Mouse (Mus musculus): ENCODE measurements around the gene Gm6034. TPM values are rescaled to one million over a fixed set of nuclear protein-coding genes. Genes with fewer than 3 reads are reported as not detected.
A peak's percentile ranks its signal among the peaks of the same experiment; 100 is the strongest.
"Not testable (repeated sequence)": the region's sequence is repeated elsewhere in the genome, so short reads cannot be mapped to it uniquely, and the experiment has no call there.

The Gm6034 gene
- polyA plus RNA-seq (2016; fragmentation: Nextera tagmentation; extraction: Ambion mirVana) = not detected in 2 replicates

DNA sequence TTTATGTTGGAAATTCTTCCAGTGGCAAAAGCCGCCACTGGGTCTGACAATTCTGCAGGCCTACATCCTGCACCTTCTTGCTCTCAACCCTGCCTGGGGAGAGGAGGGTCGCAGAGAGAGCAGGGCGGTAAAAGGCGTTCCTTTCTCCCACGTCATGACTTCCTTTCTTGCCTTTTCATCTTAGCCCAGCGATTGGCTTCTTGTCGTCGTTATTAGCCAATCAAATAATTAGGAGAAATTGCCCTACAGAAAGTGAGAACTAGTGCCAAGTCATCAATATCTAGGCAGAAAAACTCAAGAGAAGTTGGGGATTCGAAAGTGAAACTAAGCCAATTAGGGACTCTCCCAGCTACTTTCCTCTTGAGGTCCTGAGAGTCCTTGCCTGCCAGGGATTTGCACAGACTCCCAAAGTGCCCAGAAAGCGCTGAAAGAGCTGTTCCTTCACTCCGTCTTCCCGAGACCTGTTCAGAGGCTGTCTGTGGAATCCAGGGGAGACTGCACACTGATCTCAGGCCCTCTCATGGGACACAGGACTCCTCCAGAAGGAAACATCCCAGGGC is at the start of gene Gm6034, which contains the start of gene H2-T22:
Gm6034 (plus strand) TSS at position 352 of the 560 bp plus-strand sequence.
H2-T22 (minus strand) TSS at position 138 of the 560 bp plus-strand sequence.
- WGBS = 3% methylated on average over 12 of the region's 12 CpGs
- peak within 1 kb of the TSS; percentile 50 for H3K4me3 ChIP-seq
- not testable (repeated sequence) for H3K9me3 ChIP-seq, H3K27ac ChIP-seq, H3K36me3 ChIP-seq
- peak; percentile 65 for DNase-seq (ENCODE audit: low spot score)
- peaks cover 13% of the 10 kb centered on the region for H3K4me1 ChIP-seq (replicated peaks)
- H3K27me3 ChIP-seq (ENCODE audit: insufficient read depth, poor library complexity, severe bottlenecking) = peaks cover 21% of the 10 kb centered on the region

DNA sequence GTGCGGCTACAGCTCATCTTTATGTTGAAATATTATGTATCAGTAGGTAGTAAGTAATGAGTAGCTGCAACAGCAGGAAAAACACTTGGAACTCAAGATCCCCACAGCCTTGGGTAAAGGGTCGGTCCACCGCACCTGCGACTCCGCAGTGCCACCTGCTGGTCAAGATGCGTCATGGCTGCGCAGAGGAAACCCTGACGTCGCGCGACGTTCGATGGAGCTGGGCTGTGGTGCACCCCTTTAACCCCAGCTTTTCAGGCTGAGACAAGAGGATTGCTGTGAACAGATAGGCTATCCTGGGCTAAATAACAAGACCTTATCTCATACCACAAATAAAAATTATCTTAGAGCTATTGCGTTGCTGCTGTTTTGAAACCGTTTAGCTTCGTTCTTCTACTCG is 49.1 kb upstream of the Gm6034 start:
- peak; percentile 87 for DNase-seq (ENCODE audit: low spot score)
- Histone ChIP-seq H3K9me3 (no peaks in the 10 kb centered on the region), H3K4me3 (peak overlapping the region; percentile 39; the same call in 1 of the 2 replicates), H3K4me1 (replicated peaks) (peaks cover 18% of the 10 kb centered on the region), H3K27ac (no peak overlapping the region), H3K27me3 (ENCODE audit: insufficient read depth, poor library complexity, severe bottlenecking) (no peaks in the 10 kb centered on the region), H3K36me3 (peaks cover 14% of the 10 kb centered on the region)
- WGBS = 7% methylated on average over 17 of the region's 17 CpGs

DNA sequence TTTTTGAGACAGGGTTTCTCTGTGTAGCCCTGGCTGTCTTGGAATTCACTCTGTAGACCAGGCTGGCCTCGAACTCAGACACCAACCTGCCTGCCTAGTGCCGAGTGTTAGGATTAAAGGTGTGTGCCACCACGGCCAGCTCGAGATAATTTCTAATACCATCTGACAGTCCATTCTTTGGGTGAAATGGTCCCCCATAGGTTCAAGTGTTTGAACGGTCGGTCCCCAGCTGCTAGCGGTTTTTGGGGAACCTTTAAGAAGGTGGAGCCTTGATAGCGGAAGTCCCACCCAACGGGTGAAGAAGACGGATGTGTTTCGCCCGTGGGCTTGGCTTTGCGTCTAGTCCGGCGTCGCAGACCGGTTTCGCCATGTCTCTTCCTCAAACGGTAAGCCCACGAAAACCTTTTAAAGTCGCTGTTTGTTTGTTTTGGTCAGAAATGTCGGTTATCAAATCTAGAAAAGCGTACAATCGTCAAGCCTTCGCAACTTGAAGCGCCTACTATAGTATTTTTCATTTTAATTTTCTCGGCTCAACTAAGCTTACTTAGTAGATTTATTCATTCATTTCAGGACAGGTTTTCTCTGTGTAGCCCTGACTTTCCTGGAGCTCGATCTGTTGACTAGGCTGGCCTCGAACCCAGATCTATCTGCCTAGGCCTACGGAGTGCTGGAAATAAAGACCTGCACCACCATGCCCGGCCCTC is 48.4 kb upstream of the Gm6034 start:
- H3K4me1 ChIP-seq (replicated peaks) = peaks cover 18% of the 10 kb centered on the region
- H3K4me3 ChIP-seq = peak overlapping the region; percentile 63
- DNase-seq (ENCODE audit: low spot score) = peak; percentile 76
- peaks cover 8% of the 10 kb centered on the region for H3K36me3 ChIP-seq
- H3K27ac ChIP-seq = peak overlapping the region; percentile 81
- 4% methylated on average over 31 of the region's 31 CpGs for WGBS
- H3K9me3 ChIP-seq = no peaks in the 10 kb centered on the region
- H3K27me3 ChIP-seq (ENCODE audit: insufficient read depth, poor library complexity, severe bottlenecking) = no peaks in the 10 kb centered on the region

DNA sequence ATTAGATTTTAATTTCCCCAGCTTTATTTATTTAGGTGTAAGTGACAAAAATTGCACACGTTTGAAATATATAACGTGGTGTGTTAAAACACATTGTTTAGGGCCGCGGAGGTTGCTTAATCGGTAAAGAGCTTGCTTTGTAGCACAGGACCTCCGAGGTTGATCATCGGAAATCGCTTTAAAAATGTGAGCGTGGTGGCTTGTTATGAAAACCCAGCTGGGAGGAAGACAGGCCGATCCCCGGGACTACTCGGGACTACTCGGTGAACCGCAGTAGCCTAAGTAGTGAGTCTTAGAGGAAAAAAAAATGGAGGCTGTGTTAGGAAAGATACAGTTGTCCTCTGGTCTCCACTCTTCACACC is 47.9 kb upstream of the Gm6034 start:
- no peaks in the 10 kb centered on the region for H3K9me3 ChIP-seq
- peak overlapping the region; percentile 63 for H3K4me3 ChIP-seq
- H3K27ac ChIP-seq = peak overlapping the region; percentile 81
- 5% methylated on average over 14 of the region's 14 CpGs for WGBS
- H3K4me1 ChIP-seq (replicated peaks) = peaks cover 18% of the 10 kb centered on the region
- H3K27me3 ChIP-seq (ENCODE audit: insufficient read depth, poor library complexity, severe bottlenecking) = no peaks in the 10 kb centered on the region
- DNase-seq (ENCODE audit: low spot score) = peak; percentile 20
- peaks cover 2% of the 10 kb centered on the region for H3K36me3 ChIP-seq

DNA sequence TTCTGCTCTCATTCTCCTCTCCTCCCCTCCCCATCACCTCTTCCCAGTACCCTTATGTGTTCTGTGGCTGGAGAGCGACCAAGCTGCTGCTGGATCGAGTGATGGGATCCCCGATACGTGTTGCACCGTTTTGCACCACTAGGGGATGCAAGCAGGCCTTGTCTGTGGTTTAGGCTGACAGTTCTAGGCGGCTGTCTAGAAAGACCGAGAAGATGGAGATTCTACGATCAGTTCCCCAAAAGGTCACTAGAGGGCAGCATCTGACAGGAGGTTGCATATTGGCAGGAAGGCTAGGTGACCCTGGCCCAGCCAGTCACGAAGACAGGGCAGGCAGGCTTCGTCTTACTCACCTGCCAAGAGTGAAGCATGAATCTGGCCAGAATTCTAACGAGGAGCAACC is 45.8 kb upstream of the Gm6034 start:
- Histone ChIP-seq H3K4me1 (replicated peaks) (peaks cover 18% of the 10 kb centered on the region), H3K4me3 (no peak overlapping the region), H3K27ac (no peak overlapping the region), H3K9me3 (peaks cover 3% of the 10 kb centered on the region; the same call in 1 of the 2 replicates), H3K27me3 (ENCODE audit: insufficient read depth, poor library complexity, severe bottlenecking) (no peaks in the 10 kb centered on the region), H3K36me3 (peaks cover 3% of the 10 kb centered on the region; the same call in 1 of the 2 replicates)
- DNase-seq (ENCODE audit: low spot score) = peak; percentile 93
- WGBS = 6% methylated on average over 11 of the region's 11 CpGs

DNA sequence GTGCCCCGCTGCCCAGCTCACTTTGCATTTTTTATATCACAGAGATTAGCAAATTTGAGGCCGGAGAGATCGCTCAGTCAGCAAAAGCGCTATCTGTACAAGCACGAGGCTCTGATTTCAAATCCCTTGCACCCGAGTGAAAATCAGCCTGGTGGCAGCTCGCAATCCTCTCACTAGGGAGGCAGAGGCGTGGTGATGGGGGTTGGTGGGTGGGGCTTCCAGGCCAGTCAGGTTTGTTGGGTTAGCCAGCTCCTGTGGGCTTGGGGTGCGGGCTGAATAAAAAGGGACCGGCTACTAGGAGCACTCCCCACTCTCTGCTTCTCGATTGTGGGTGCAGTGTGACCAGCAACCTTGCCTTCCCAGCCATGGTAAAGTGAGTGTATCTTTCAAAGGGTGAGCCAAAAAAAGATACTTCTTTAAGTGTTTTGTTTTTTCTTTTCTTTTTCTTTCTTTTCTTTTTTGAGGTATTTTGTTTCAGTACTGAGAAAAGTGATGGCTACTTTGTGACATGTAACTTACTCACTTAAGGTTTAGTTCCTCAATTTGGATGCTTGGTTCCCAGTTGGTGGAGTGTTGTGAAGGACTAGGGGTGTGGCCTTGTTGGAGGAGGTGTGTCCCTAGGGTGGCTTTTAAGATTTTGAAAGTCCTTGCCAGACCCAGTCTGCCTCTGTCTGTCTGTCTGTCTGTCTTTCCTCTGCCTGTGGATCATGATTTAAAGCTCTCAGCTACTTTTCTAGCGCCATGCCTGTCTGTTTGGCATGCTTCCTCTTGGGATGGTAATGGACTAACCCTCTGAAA is 44.8 kb upstream of the Gm6034 start:
- peaks cover 3% of the 10 kb centered on the region; the same call in 1 of the 2 replicates for H3K36me3 ChIP-seq
- 62% methylated on average over 12 of the region's 12 CpGs for WGBS

DNA sequence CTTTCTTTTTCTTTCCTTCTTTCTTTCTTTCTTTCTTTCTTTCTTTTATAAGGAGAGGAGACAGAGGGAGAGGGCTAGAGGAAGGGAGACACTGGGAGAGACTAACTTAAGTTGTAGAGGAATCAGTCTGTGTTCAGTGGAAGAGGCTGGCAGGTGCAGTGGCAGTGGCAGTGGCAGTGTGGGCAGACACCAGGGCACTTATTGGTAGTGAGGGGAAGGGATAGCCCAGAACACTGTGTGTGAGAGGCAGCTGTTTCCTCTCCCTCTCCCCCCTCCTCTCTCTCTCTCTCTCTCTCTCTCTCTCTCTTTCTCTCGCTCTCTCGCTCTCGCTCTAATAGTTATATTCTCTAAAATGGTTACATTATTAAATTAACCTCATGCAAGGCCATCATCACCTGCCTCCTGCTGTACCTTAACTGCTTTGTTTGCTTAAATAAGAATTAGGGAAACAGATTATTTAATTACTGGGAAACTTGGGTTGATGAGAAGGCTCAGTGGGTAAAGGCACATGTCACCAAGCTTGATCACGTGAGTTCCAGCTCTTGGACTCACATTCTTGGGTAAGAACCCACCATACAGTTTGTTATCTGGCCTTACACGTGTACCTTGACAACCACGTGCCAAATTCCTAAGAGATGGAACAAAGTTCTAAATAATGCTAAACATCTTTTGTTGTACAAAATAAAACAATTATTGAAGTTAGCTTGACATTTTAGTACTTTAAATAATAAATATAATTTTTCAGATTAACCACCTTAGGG is 44.0 kb upstream of the Gm6034 start:
- WGBS = 88% methylated on average over 6 of the region's 6 CpGs
- peaks cover 4% of the 10 kb centered on the region; the same call in 1 of the 2 replicates for H3K9me3 ChIP-seq
- no peaks in the 10 kb centered on the region for H3K27me3 ChIP-seq (ENCODE audit: insufficient read depth, poor library complexity, severe bottlenecking)
- no peak overlapping the region for H3K27ac ChIP-seq
- no peak overlapping the region for H3K4me3 ChIP-seq
- H3K4me1 ChIP-seq (replicated peaks) = peaks cover 18% of the 10 kb centered on the region
- peaks cover 7% of the 10 kb centered on the region; the same call in 1 of the 2 replicates for H3K36me3 ChIP-seq
- DNase-seq (ENCODE audit: low spot score) = no peak

More for the DNA sequence above, 44.8 kb upstream of the Gm6034 start:
- H3K4me3 ChIP-seq = no peak overlapping the region
- H3K9me3 ChIP-seq = peaks cover 4% of the 10 kb centered on the region; the same call in 1 of the 2 replicates
- H3K27me3 ChIP-seq (ENCODE audit: insufficient read depth, poor library complexity, severe bottlenecking) = no peaks in the 10 kb centered on the region
- DNase-seq (ENCODE audit: low spot score) = no peak
- no peak overlapping the region for H3K27ac ChIP-seq
- H3K4me1 ChIP-seq (replicated peaks) = peaks cover 18% of the 10 kb centered on the region

DNA sequence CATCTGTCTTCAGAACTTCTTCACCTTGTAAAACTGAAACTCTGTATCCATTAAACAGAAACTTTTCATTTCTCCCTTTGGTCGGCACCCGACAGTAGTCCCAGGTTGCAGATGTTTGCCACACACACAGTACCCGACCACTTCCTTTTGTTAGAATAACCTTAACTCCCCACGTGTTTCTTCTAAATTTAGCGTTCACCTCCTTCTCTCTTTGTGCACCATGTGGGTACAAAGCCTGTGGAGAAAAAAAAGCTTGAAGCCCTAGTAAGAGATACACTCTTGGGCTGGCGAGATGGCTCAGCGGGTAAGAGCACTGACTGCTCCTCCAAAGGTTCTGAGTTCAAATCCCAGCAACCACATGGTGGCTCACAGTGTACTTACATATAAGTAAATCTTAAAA is 43.4 kb upstream of the Gm6034 start:
- Histone ChIP-seq H3K27ac (no peak overlapping the region), H3K4me1 (replicated peaks) (peaks cover 18% of the 10 kb centered on the region), H3K9me3 (peaks cover 4% of the 10 kb centered on the region; the same call in 1 of the 2 replicates), H3K4me3 (no peak overlapping the region), H3K27me3 (ENCODE audit: insufficient read depth, poor library complexity, severe bottlenecking) (no peaks in the 10 kb centered on the region), H3K36me3 (peaks cover 7% of the 10 kb centered on the region; the same call in 1 of the 2 replicates)
- no peak for DNase-seq (ENCODE audit: low spot score)
- 92% methylated on average over 7 of the region's 7 CpGs for WGBS

DNA sequence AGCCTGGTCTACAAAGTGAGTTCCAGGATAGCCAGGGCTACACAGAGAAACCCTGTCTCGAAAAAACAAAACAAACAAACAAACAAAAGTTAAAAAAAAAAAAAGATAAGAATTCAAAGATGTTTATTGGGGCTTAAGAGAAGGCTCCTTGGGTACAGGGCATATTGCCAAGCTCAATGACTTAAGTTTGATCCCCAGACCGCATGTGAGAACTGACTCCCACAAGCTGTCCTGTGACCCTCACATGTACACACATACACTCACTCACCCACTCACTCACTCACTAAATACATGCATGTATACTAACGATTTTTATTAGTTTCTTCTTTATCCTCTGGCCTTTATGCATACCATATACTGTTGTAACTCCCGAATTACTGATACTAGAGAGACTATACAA is 42.4 kb upstream of the Gm6034 start:
- Histone ChIP-seq H3K36me3 (peaks cover 7% of the 10 kb centered on the region; the same call in 1 of the 2 replicates), H3K27me3 (ENCODE audit: insufficient read depth, poor library complexity, severe bottlenecking) (no peaks in the 10 kb centered on the region), H3K4me3 (no peak overlapping the region), H3K4me1 (replicated peaks) (peaks cover 12% of the 10 kb centered on the region), H3K9me3 (peaks cover 7% of the 10 kb centered on the region; the same call in 1 of the 2 replicates), H3K27ac (no peak overlapping the region)
- no peak for DNase-seq (ENCODE audit: low spot score)
- WGBS = 89% methylated on average over 4 of the region's 4 CpGs

DNA sequence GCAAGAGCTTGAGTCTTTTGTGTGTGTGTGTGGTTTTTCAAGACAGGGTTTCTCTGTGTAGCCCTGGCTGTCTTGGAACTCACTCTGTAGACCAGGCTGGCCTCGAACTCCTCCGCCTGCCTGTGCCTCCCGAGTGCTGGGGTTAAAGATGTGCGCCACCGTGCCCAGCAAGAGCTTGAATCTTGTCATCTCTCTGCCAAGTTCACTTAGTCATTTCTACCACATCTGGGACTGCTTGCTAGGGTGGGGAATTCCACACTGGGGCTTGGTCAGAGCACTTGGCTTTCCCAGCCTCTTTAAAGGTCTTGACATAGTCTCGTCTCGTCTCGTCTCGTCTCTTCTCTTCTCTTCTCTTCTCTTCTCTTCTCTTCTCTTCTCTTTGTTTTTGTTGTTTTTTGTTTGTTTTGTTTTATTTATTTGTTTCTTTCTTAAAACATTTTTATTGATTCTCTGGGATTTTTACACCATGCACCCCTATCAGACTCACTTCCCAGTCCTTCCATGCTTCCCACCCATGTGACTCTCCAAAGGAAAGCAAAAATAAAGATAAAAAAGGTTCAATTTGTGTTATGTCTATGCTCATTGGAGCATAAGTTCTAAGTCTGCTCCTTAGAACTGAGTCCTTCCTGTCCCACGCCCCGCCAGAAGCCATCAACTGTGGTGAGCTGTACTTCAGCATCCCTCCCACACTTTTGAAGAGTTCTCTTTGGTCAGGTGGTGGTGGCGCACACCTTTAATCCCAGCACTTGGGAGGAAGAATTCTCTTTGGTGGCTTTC is 41.5 kb upstream of the Gm6034 start:
- 97% methylated on average over 12 of the region's 12 CpGs for WGBS

DNA sequence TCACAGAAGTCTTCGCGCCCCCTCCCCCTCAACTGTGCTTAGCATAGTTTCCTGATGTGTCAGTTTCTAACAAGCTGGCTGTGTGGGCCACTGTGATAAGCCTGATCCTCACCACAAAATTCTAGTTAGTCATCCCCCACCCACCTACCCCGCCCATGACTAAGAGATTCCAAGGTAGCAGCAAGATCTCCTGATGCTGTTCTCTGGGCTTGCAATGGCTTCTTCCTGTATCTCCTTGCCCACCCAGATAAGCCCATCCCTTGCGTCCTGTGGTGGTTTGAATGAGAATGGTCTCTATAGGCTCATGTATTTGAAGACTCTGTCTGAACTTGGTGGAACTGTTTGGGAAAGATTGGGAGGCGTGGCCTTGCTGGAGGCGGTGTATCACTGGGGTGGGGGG is 40.8 kb upstream of the Gm6034 start:
- Histone ChIP-seq H3K4me1 (replicated peaks) (peaks cover 3% of the 10 kb centered on the region; the same call in 1 of the 2 replicates), H3K36me3 (peaks cover 19% of the 10 kb centered on the region), H3K27me3 (ENCODE audit: insufficient read depth, poor library complexity, severe bottlenecking) (no peaks in the 10 kb centered on the region), H3K27ac (no peak overlapping the region; the same call in 1 of the 2 replicates), H3K4me3 (no peak overlapping the region), H3K9me3 (peaks cover 18% of the 10 kb centered on the region; the same call in 1 of the 2 replicates)
- DNase-seq (ENCODE audit: low spot score) = no peak
- WGBS = 95% methylated on average over 6 of the region's 6 CpGs

More for the DNA sequence above, 41.5 kb upstream of the Gm6034 start:
- DNase-seq (ENCODE audit: low spot score) = no peak
- Histone ChIP-seq H3K4me1 (replicated peaks) (peaks cover 4% of the 10 kb centered on the region), H3K36me3 (peaks cover 12% of the 10 kb centered on the region), H3K27ac (no peak overlapping the region), H3K9me3 (peaks cover 12% of the 10 kb centered on the region; the same call in 1 of the 2 replicates), H3K27me3 (ENCODE audit: insufficient read depth, poor library complexity, severe bottlenecking) (no peaks in the 10 kb centered on the region), H3K4me3 (no peak overlapping the region)
